Mouse (Mus musculus) lung, postnatal 10 days (tissue): ENCODE data around the gene Rtkn2.
A peak's percentile ranks its signal among the peaks of the same experiment; 100 is the strongest.

Experiments used
- DNase-seq: peaks from one replicate; pipeline ENCODE4 v3.0.0; 2021

Gene Rtkn2

GRCm38 (mm10) chr10:68043973-68044372 is 64.6 kb downstream of the Rtkn2 start:
- no peak for DNase-seq

- DNase-seq: no peak
Observed at GRCm38 (mm10) chr10:68044864-68045263, 65.5 kb downstream of the Rtkn2 start.

- no peak for DNase-seq
Observed at GRCm38 (mm10) chr10:68048641-68049305, 69.4 kb downstream of the Rtkn2 start.

- no peak for DNase-seq
Observed at GRCm38 (mm10) chr10:68050882-68051281, 71.5 kb downstream of the Rtkn2 start.

- no peak for DNase-seq
Observed at GRCm38 (mm10) chr10:68051316-68051933, 72.1 kb downstream of the Rtkn2 start.

- DNase-seq: no peak
Observed at GRCm38 (mm10) chr10:68052307-68052706, 72.9 kb downstream of the Rtkn2 start.

GRCm38 (mm10) chr10:68054131-68054530 is 74.8 kb downstream of the Rtkn2 start:
- no peak for DNase-seq

GRCm38 (mm10) chr10:68054706-68055105 is 75.3 kb downstream of the Rtkn2 start:
- DNase-seq: no peak

- peak; percentile 53 for DNase-seq
Observed at GRCm38 (mm10) chr10:68057841-68058240, 78.5 kb downstream of the Rtkn2 start.

- no peak for DNase-seq
Observed at GRCm38 (mm10) chr10:68058378-68058777, 79.0 kb downstream of the Rtkn2 start.

GRCm38 (mm10) chr10:68060590-68061248 is 81.3 kb downstream of the Rtkn2 start:
- peak; percentile 54 for DNase-seq

- DNase-seq: no peak
Observed at GRCm38 (mm10) chr10:68061249-68061615, 81.9 kb downstream of the Rtkn2 start.

GRCm38 (mm10) chr10:68063806-68064545 is 84.6 kb downstream of the Rtkn2 start:
- DNase-seq: peak; percentile 56

GRCm38 (mm10) chr10:68064571-68064970 is 85.2 kb downstream of the Rtkn2 start:
- no peak for DNase-seq

GRCm38 (mm10) chr10:68066173-68066572 is 86.8 kb downstream of the Rtkn2 start:
- DNase-seq: no peak

- DNase-seq: no peak
Observed at GRCm38 (mm10) chr10:68067961-68068360, 88.6 kb downstream of the Rtkn2 start.

- DNase-seq: no peak
Observed at GRCm38 (mm10) chr10:68068426-68068825, 89.1 kb downstream of the Rtkn2 start.

- DNase-seq: no peak
Observed at GRCm38 (mm10) chr10:68071041-68071440, 91.7 kb downstream of the Rtkn2 start.

- DNase-seq: no peak
Observed at GRCm38 (mm10) chr10:68072626-68073025, 93.3 kb downstream of the Rtkn2 start.

- no peak for DNase-seq
Observed at GRCm38 (mm10) chr10:68074291-68074690, 94.9 kb downstream of the Rtkn2 start.

- DNase-seq: no peak
Observed at GRCm38 (mm10) chr10:68075181-68075580, 95.8 kb downstream of the Rtkn2 start.

- DNase-seq: no peak
Observed at GRCm38 (mm10) chr10:68078708-68079107, 99.3 kb downstream of the Rtkn2 start.

GRCm38 (mm10) chr10:68079910-68080670 is 100.7 kb downstream of the Rtkn2 start:
- no peak for DNase-seq
